Mouse (Mus musculus): ENCODE measurements around the gene Ankrd40.

DNA sequence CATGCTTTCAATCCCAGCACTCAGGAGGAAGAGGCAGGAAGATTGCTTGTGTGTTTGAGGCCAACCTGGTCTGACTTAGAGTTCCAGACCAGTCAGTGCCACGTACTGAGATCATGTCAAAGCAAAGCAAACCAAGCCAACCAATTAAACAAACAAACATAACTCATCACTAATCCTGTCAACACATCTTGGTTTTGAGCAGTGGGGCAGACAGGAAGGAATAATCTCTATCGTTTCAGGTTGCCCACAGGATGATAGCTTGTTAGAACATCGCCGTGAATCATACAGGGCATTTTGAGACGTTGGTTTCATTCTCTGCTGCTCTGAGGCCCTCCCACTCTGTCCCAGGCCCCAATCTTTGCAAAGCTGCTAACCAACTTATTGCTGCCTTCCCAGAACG lies 42.2 kb downstream of the Ankrd40 start:
- no peak for TF ChIP-seq POU5F1 (IDR thresholded peaks at IDR 0.05; ENCODE audit: borderline replicate concordance, low read length)
- TF ChIP-seq CTCF (conservative IDR thresholded peaks at IDR 0.05; ENCODE audit: low read length): no peak
- no peak for TF ChIP-seq NANOG (IDR thresholded peaks at IDR 0.05; ENCODE audit: borderline replicate concordance, low read length)
